Mouse (Mus musculus) heart, adult 2 months (tissue): ENCODE measurements at regions not wholly inside any gene's neighbourhood (a gene's known extent, or its start where the extent isn't known, plus 50 kb on each side); places are given as distances from the start of the nearest gene placed in this dataset.

Experiments used
- CTCF ChIP-seq: fragments of 200-600 bp; IDR thresholded peaks from 2 replicates; pipeline ENCODE4 v1.8.1; 2022; ENCODE audit warnings: antibody characterized with exemption, mild to moderate bottlenecking, moderate library complexity
- EP300 ChIP-seq: fragments of 200-500 bp; IDR thresholded peaks from 2 replicates; pipeline ENCODE4 v1.6.1; 2011; ENCODE audit warnings: low read depth, low read length, control low read depth; ENCODE audit not compliant: insufficient read depth
- POLR2A ChIP-seq: fragments of 200-500 bp; IDR thresholded peaks from 2 replicates; pipeline ENCODE4 v1.6.1; 2011; ENCODE audit warnings: mild to moderate bottlenecking, low read depth, low read length, control low read depth; ENCODE audit not compliant: insufficient read depth

DNA sequence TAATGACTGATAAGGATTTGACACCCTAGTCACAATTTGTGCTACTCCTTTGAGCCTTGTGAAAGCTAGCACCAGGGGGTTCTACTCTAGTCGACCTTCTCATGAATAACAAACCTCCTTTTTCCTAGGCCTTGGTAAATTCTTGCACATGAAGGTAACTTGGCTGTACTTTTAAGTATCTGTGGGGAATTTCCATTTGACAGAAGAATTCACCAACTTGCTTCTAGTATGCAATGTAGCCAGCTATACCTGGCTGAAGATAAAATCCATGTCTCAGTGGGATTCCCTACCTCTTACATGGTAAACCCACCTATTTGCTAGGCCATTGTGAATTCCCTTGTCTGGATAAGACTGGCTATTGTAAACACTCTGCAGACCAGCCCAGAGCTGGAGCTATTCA lies 967.6 kb upstream of the Pot1a start:
- TF ChIP-seq POLR2A (no peak), CTCF (no peak), EP300 (no peak)
